Mouse (Mus musculus) embryonic facial prominence, embryonic 14.5 days (tissue): ENCODE data around the gene Kalrn. TPM values are rescaled to one million over a fixed set of nuclear protein-coding genes. Genes with fewer than 3 reads are reported as not detected.

Experiments
- ATAC-seq: fragments of 200-750 bp; cut with Nextera tagmentation; 2 replicates; pipeline ENCODE4 v1.8.0; 2017; ENCODE audit warnings: low read depth, moderate number of reproducible peaks, moderate TSS enrichment
- DNase-seq: peaks from one replicate; pipeline ENCODE4 v3.0.0-alpha.2; 2015; ENCODE audit warnings: low spot score
- H3K27ac ChIP-seq: fragments of 300-500 bp; sonication (generic); replicated peaks from 2 replicates; pipeline ENCODE4 v1.5.1; 2014; ENCODE audit warnings: low read depth, mild to moderate bottlenecking, low read length, moderate library complexity
- H3K27me3 ChIP-seq: fragments of 300-500 bp; sonication (generic); replicated peaks from 2 replicates; pipeline ENCODE4 v1.6.1; 2014; ENCODE audit warnings: low read length; ENCODE audit not compliant: control insufficient read depth, insufficient read depth
- H3K36me3 ChIP-seq: fragments of 300-500 bp; sonication (generic); 2 replicates; pipeline ENCODE4 v1.6.1; 2014; ENCODE audit warnings: low read length, mixed read lengths; ENCODE audit not compliant: control insufficient read depth, insufficient read depth
- H3K4me1 ChIP-seq: fragments of 300-500 bp; sonication (generic); 2 replicates; pipeline ENCODE4 v1.6.1; 2014; ENCODE audit warnings: antibody characterized with exemption, low read length; ENCODE audit not compliant: control insufficient read depth, insufficient read depth
- H3K4me2 ChIP-seq: fragments of 300-500 bp; sonication (generic); 2 replicates; pipeline ENCODE4 v1.6.1; 2014; ENCODE audit warnings: low read depth, mild to moderate bottlenecking, low read length, moderate library complexity, mixed read lengths
- H3K4me3 ChIP-seq: fragments of 300-500 bp; sonication (generic); 2 replicates; pipeline ENCODE4 v1.5.1; 2014; ENCODE audit warnings: low read depth, mild to moderate bottlenecking, low read length
- H3K9ac ChIP-seq: fragments of 300-500 bp; sonication (generic); 2 replicates; pipeline ENCODE4 v1.6.1; 2014; ENCODE audit warnings: low read depth, mild to moderate bottlenecking, low read length, moderate library complexity, mixed read lengths
- H3K9me3 ChIP-seq: fragments of 300-500 bp; sonication (generic); 2 replicates; pipeline ENCODE4 v1.6.1; 2016; ENCODE audit warnings: low read length; ENCODE audit not compliant: control insufficient read depth
- WGBS: fragments of 180-500 bp; shearing (Covaris S2); extraction: QIAGEN DNeasy Blood & Tissue Kit; methylation state at CpG from one replicate; pipeline ENCODE4 v1.1.7; 2014; 5-methylcytosine and 5-hydroxymethylcytosine counted together
- polyA plus RNA-seq: library from polyadenylated mRNA; unstranded; fragments of >200 nt; fragmentation: Nextera tagmentation; extraction: Ambion mirVana; gene quantifications from 2 replicates; pipeline ENCODE4 v1.2.1, GENCODE M21; 2014

The Kalrn gene
- polyA plus RNA-seq, 1 experiment from 2014 or later = 12.2 TPM

DNA sequence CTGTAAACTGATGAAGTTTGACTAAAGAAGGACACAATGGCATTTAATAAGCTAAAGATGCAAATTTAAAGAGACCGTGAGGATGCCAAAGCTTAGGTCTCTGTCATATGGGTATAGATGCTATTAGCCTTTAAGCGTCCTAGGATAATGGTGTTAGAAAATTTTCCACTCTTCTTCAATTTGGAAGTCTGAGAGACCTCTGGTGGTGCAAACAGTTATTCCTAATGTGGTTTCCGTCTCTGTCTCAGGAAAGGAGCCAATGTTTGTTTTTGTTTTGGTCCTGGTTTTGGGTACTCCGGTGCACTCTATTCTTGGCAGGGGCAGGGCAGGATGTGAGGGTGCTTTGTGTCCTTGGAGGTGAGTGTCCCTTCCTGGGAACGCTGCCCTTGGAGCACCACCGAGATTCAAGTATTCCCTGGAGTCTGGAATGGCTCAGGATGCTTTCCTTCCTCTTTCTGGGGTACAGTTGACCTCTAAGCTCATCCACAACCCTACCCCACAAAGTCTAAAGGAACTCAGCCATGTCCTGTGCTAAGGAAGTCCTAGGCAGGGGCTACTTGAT lies 646.0 kb downstream of the Kalrn start:
- peaks cover 6% of the 10 kb centered on the region; the same call in 1 of the 2 replicates for H3K36me3 ChIP-seq
- H3K4me3 ChIP-seq = no peak overlapping the region
- ATAC-seq (no peak), DNase-seq (no peak)
- H3K9me3 ChIP-seq = no peaks in the 10 kb centered on the region
- no peak overlapping the region for H3K4me2 ChIP-seq
- peaks cover 35% of the 10 kb centered on the region for H3K4me1 ChIP-seq
- H3K27ac ChIP-seq = no peak overlapping the region
- no peak overlapping the region for H3K9ac ChIP-seq
- 75% methylated on average over 6 of the region's 6 CpGs for WGBS
- no peaks in the 10 kb centered on the region for H3K27me3 ChIP-seq

DNA sequence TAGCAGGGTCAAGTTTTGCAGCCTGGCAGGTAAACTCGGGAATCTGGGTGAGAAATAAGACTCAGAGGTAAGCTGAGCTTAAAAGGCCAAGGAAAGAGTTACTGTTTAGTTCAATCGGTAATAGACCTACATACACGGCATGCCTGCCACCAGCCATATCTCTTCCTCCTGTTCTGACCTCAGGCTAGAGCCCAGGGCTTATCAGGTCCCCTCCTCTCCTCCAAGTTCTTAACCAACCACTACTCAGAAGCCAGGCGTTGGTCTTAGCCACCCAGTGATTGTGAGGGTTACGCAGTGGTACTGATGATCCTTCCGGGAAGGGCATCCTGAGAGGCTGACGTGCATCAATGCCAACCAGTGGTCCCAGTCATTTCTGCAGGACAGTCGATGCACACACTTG lies 649.6 kb downstream of the Kalrn start:
- WGBS = 89% methylated on average over 8 of the region's 8 CpGs

DNA sequence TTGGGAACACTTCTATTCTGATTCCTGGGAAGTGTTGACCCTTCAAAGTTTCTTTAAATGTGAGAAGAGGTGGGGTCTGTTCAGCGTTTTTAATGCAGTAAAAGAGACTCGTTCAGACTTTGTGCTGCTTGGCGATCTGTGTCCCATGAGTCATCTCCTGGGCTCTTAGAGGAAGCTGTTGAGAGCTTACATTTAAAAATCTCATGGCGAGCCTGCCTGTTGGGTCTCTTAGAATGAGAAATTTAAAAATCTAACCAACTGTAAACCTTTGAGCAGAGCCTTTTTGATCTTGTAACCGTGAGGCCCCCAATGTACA lies 650.4 kb downstream of the Kalrn start:
- Histone ChIP-seq H3K27ac (peak overlapping the region; percentile 71), H3K9me3 (no peaks in the 10 kb centered on the region), H3K27me3 (no peaks in the 10 kb centered on the region), H3K4me2 (no peak overlapping the region), H3K36me3 (peaks cover 22% of the 10 kb centered on the region), H3K4me3 (no peak overlapping the region), H3K9ac (no peak overlapping the region), H3K4me1 (peaks cover 29% of the 10 kb centered on the region)
- DNase-seq (no peak), ATAC-seq (no peak)
- 40% methylated on average over 5 of the region's 5 CpGs for WGBS

More for the DNA sequence above, 649.6 kb downstream of the Kalrn start:
- no peaks in the 10 kb centered on the region for H3K9me3 ChIP-seq
- H3K27me3 ChIP-seq = no peaks in the 10 kb centered on the region
- peaks cover 35% of the 10 kb centered on the region for H3K4me1 ChIP-seq
- peaks cover 22% of the 10 kb centered on the region for H3K36me3 ChIP-seq
- peak overlapping the region; percentile 71; the same call in 1 of the 2 replicates for H3K27ac ChIP-seq
- H3K4me2 ChIP-seq = no peak overlapping the region
- no peak overlapping the region for H3K4me3 ChIP-seq
- H3K9ac ChIP-seq = no peak overlapping the region
- ATAC-seq (no peak), DNase-seq (no peak)

DNA sequence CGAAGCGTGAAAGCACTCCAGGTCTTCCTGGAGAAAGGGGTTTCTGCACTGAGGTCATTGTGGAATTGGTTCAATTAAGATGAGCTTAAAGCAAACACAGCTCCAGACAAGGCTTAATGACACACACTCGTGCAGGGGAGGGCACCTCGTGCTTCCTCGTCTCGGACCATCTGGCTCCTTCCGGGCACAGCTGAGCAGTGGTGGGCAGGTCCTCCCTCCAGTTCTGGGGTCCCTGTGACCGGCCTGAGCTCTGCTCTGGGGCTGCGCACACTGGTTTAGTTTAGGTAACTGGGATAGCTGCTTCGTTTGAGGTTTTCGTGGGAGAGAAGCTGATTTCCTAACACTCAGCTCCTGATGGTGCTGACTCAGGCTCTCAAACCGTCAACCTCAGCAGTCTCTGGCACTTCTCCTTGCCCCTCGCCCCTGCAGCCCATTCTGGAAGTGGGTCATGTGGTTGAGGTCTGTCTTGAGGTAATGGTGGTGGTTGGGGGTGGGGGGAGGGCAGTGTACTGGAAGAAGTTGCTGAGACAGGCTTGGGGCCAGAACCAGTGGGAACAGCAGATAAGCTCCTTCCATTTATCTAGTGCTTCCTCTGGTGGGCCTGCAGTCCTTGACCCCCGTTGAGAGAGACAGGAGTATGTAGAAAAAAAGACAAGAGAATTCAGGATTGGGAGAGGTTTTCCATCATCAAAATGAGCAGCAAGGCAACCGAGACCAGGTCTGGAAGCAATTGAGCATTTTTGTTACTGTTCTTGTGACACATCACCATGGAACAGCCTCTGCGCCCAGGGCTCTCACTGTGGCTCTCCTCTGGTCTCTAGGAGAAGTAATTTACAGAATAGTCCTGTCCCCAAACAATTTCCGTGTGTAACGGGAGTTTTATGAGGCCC lies 651.0 kb downstream of the Kalrn start:
- peak; percentile 67 for ATAC-seq
- 25% methylated on average over 18 of the region's 18 CpGs for WGBS
- DNase-seq = peak; percentile 73

DNA sequence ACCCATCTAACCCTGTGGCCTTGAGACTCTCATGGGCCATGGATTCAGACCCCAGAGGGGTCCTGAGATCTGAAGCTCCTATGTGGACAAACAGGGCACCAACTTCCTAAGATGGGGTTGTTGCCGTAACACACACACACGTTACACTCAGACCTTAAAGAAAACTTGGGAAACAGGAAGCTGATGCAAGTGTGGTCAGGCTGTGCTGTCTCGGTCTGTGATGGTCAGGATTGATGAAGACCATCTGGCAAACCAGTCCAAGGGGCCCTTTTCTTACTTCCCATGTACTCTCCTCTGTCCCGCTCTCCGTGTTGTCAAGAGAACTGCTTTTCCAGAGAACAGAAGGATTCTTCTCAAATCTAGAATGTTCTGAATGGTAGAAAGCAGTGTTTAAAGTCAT lies 651.8 kb downstream of the Kalrn start:
- no peak for ATAC-seq
- Histone ChIP-seq H3K4me1 (peaks cover 37% of the 10 kb centered on the region), H3K27me3 (no peaks in the 10 kb centered on the region), H3K9me3 (no peaks in the 10 kb centered on the region), H3K4me2 (no peak overlapping the region), H3K4me3 (no peak overlapping the region), H3K9ac (no peak overlapping the region), H3K27ac (peak overlapping the region; percentile 71), H3K36me3 (peaks cover 22% of the 10 kb centered on the region)
- DNase-seq = no peak
- 58% methylated on average over 5 of the region's 5 CpGs for WGBS

More for the DNA sequence above, 651.0 kb downstream of the Kalrn start:
- H3K9me3 ChIP-seq = no peaks in the 10 kb centered on the region
- peaks cover 22% of the 10 kb centered on the region for H3K36me3 ChIP-seq
- H3K4me2 ChIP-seq = peak overlapping the region; percentile 10; the same call in 1 of the 2 replicates
- H3K9ac ChIP-seq = no peak overlapping the region
- no peaks in the 10 kb centered on the region for H3K27me3 ChIP-seq
- peak overlapping the region; percentile 71 for H3K27ac ChIP-seq
- H3K4me1 ChIP-seq = peaks cover 31% of the 10 kb centered on the region
- no peak overlapping the region for H3K4me3 ChIP-seq

Other genes with a start within 250 kb of the Kalrn start
- not detected in 2 replicates for gene Ropn1, start 76.4 kb upstream of the Kalrn start, polyA plus RNA-seq
- gene Ccdc14, start 117.1 kb upstream of the Kalrn start, polyA plus RNA-seq = 5.9 and 7.5 TPM in 2 replicates
- 15.5 and 18.1 TPM in 2 replicates for gene Mylk, start 171.7 kb upstream of the Kalrn start, polyA plus RNA-seq